Mouse (Mus musculus): ENCODE measurements around the gene Rab26. TPM values are rescaled to one million over a fixed set of nuclear protein-coding genes. Genes with fewer than 3 reads are reported as not detected.

The Rab26 gene
- polyA plus RNA-seq (2012; rRNA removed): 0.52 and 0.64 TPM in 2 replicates

DNA sequence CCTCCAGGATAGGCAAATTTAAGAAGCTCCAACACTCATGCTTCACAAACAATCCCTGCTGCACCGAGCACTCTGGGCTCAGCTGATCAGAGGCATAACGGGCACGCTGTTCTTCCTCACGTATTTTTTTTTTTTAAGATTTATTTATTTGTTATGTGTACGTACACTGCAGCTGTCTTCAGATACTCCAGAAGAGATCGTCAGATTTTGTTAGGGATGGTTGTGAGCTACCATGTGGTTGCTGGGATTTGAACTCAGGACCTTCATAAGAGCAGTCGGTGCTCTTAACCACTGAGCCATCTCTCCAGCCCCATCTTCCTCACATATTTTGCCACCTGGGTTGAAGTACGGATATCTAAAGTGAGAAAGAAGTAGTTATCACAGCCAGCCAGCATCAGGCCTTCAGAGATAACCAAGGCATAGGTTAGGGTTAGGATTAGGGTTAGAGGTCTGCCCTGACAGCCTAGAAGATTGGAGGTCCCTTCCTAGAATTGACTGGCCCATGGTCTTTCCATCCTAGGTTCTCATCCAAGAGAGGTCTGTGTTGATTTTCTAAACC, at the start of gene Rab26:
Gene Rab26, minus strand, starts transcription at position 51 of the 559 bp plus-strand sequence.

DNA sequence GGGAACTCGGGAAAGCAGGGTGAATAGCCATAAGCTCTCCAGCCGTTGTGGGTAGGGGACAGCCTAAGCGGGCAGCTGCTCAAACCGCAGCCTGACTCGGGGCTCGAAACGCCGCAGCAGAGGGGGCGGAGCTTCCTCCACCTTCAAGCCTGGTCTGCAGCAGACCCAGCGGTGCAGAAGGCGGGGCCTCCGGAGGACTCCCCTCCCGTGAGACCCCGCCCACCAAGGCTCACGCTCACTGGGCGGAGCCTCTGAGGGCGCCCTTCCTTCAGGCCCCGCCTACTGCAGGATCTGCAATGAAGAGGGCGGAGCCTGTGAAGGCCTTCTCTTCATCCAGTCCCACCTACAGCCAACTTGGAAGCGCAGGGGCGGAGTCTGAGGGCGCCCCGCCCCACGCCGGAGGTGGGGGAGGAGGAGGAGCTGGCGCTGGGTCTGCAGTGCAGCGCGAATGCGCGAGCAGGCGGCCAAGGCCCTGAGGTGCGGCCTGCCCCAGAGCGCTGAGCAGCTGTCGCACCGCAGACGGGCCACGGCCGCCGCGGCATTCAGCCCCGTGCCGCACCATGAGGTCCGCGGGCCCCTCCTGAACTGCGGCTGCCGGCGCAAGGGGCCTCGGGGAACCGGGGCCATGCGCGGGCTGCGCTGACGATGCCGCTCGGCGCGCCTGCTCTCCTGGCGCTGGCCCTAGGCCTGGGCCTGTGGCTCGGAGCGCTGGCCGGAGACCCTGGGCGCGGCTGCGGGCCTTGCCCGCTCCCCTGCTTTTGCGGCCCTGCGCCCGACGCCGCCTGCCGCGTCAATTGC, 15.8 kb upstream of the Rab26 start, which contains the start of gene Pkd1:
Gene Pkd1, plus strand, starts transcription at position 217 of the 798 bp plus-strand sequence.

DNA sequence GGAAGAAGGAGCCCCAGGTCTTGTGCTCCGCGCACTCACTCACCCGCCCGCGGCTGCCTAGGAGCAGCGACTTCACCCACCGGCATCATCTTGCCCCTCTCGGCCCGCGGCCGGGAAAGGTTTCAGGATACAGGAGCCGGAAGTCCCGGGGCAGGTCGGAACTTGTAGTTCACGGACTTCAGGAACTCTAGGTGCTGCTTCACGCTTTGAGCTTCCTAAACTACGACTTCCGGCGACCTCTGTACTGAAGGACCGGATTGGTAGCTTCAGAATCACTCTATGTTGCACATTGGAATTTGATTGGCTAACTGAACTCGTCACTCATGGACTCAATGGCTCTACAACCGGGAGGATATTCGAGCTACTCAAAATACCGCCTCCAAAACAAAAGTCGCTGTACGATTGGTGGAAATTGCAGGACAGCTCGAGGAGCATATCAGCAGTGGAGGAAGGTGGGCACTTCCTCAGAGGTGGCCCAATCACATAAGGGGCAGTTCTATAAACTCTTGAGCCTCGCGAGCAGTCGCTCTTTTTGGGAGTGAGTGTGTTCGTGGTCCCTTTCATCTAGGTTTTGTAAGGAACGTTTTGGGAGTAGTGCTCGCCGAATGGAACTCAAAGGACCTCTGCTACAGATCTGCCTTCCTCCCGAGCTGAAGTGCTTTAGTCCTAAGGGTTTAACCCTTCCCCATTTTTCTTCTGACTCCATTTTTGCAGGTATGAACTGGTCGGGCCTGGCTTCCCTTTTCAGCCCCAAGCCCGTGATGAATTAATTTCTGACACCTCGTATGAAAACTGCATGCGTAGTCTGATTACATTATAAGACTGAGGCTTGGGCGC, 6.1 kb downstream of the Rab26 start, which contains the start of gene Traf7:
Gene Traf7, minus strand, starts transcription at position 216 of the 837 bp plus-strand sequence.

DNA sequence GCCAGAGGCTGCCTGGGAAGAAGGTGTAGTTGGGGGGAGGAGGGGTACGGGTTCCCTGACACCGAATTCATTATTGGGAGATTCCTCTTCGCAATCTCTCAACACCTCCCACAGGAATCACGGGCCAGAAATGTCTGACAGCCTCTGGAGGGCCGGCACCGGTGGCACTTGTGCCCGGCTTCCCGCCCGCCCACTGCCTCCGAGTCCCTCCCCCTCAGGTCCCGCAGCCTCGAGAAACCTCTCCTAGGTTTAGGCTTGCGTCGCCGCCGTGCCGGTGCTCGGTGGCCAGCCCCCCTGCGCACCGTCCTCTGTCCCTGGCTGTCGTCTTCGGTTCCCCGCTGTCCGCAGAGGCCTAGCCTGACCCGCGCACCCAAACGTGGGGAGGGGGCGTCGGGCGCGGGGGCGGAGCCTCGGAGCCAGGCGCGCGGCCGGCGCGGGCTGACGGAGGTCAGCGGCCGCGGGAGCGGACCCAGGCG, 45.8 kb downstream of the Rab26 start, which contains the start of gene Caskin1:
Gene Caskin1, plus strand, starts transcription at position 416 of the 476 bp plus-strand sequence.

DNA sequence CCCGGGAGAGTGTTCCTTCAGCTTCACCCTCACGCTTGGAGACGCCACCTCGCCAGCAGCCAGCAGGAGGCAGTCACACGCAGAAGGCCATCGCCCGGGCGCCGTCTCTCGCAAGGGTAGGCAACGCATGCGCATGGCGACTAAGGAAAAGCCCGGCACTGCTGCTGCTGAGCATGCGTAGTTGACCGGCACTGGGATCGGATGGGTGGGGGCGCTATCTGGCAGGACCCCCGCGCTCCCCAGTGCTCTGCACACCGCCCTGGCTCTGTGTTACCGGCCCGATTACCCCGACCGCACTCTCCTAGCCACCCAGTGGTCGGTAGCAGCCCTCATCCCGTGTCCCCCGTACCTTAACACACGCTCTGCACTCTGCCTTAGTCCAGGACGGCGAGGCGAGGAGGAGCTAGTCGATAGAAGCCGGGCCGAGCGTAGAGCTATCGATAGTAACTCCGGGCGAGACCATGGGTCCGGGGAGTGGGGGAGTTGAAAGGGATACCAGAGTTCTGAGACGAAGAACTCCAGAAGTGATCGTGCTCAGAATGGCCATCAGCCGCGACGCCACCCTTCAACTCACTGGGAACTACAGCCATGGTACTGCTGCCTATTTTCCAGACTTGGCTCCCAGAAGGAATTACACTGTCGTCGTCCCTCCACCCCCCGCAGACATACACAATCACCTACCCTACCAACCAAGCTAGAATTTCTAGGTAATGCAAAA, 55.2 kb downstream of the Rab26 start, which contains the start of gene Mlst8:
Gene Mlst8, minus strand, starts transcription at position 416 of the 718 bp plus-strand sequence.

Other genes with a start within 250 kb of the Rab26 start
- gene Abca17, start 183.1 kb downstream of the Rab26 start, polyA plus RNA-seq (2012; rRNA removed): not detected in 2 replicates
- 21.6 and 28.9 TPM in 2 replicates for gene Abca3, start 182.3 kb downstream of the Rab26 start, polyA plus RNA-seq (2012; rRNA removed)
- 34.7 and 57.6 TPM in 2 replicates for gene Rnps1, start 119.6 kb downstream of the Rab26 start, polyA plus RNA-seq (2012; rRNA removed)
- 36.9 and 55.2 TPM in 2 replicates for gene Eci1, start 107.6 kb downstream of the Rab26 start, polyA plus RNA-seq (2012; rRNA removed)
- gene Dnase1l2, start 91.1 kb downstream of the Rab26 start, polyA plus RNA-seq (2012; rRNA removed): 14.8 and 19.5 TPM in 2 replicates
- 36.0 and 36.4 TPM in 2 replicates for gene E4f1, start 63.9 kb downstream of the Rab26 start, polyA plus RNA-seq (2012; rRNA removed)
- 31.9 and 71.4 TPM in 2 replicates for gene Pgp, start 63.8 kb downstream of the Rab26 start, polyA plus RNA-seq (2012; rRNA removed)
- 0.89 and 2.0 TPM in 2 replicates for gene Bricd5, start 60.3 kb downstream of the Rab26 start, polyA plus RNA-seq (2012; rRNA removed)
- 17.7 and 18.0 TPM in 2 replicates for gene Mlst8, start 55.1 kb downstream of the Rab26 start, polyA plus RNA-seq (2012; rRNA removed)
- gene Caskin1, start 45.6 kb downstream of the Rab26 start, polyA plus RNA-seq (2012; rRNA removed): 0.31 and 0.43 TPM in 2 replicates
- gene Traf7, start 6.3 kb downstream of the Rab26 start, polyA plus RNA-seq (2012; rRNA removed): 69.9 and 81.7 TPM in 2 replicates
- gene Pkd1, start 15.6 kb upstream of the Rab26 start, polyA plus RNA-seq (2012; rRNA removed): 28.7 and 31.6 TPM in 2 replicates
- 76.4 and 92.7 TPM in 2 replicates for gene Tsc2, start 98.4 kb upstream of the Rab26 start, polyA plus RNA-seq (2012; rRNA removed)
- gene Nthl1, start 98.5 kb upstream of the Rab26 start, polyA plus RNA-seq (2012; rRNA removed): 4.2 and 7.1 TPM in 2 replicates
- 79.0 and 91.9 TPM in 2 replicates for gene Slc9a3r2, start 116.1 kb upstream of the Rab26 start, polyA plus RNA-seq (2012; rRNA removed)
- 82.5 and 162 TPM in 2 replicates for gene Npw, start 124.2 kb upstream of the Rab26 start, polyA plus RNA-seq (2012; rRNA removed)
- 38.5 and 39.1 TPM in 2 replicates for gene Zfp598, start 135.5 kb upstream of the Rab26 start, polyA plus RNA-seq (2012; rRNA removed)
- 1.4 and 1.7 TPM in 2 replicates for gene Syngr3, start 155.7 kb upstream of the Rab26 start, polyA plus RNA-seq (2012; rRNA removed)
- gene Gfer, start 161.9 kb upstream of the Rab26 start, polyA plus RNA-seq (2012; rRNA removed): 7.2 and 30.2 TPM in 2 replicates
- 11.3 and 12.3 TPM in 2 replicates for gene Noxo1, start 162.0 kb upstream of the Rab26 start, polyA plus RNA-seq (2012; rRNA removed)
- gene Tbl3, start 173.4 kb upstream of the Rab26 start, polyA plus RNA-seq (2012; rRNA removed): 25.5 and 30.0 TPM in 2 replicates
- gene Rnf151, start 183.9 kb upstream of the Rab26 start, polyA plus RNA-seq (2012; rRNA removed): 0.13 and 0.33 TPM in 2 replicates
- gene Rps2, start 183.9 kb upstream of the Rab26 start, polyA plus RNA-seq (2012; rRNA removed): 1,596 and 3,241 TPM in 2 replicates
- 158 and 263 TPM in 2 replicates for gene Ndufb10, start 190.3 kb upstream of the Rab26 start, polyA plus RNA-seq (2012; rRNA removed)
- 2.5 and 3.6 TPM in 2 replicates for gene Rpl3l, start 193.6 kb upstream of the Rab26 start, polyA plus RNA-seq (2012; rRNA removed)
- gene Msrb1, start 202.4 kb upstream of the Rab26 start, polyA plus RNA-seq (2012; rRNA removed): 78.4 and 78.5 TPM in 2 replicates
- gene Hs3st6, start 218.8 kb upstream of the Rab26 start, polyA plus RNA-seq (2012; rRNA removed): 3.0 and 3.9 TPM in 2 replicates